Mouse (Mus musculus) brain, embryonic 14.5 days (tissue): ENCODE measurements around the gene Dcun1d4.

ENCODE experiments used
- CTCF ChIP-seq: fragments of 200-500 bp; IDR thresholded peaks from 2 replicates; pipeline ENCODE4 v1.5.1; 2012; ENCODE audit warnings: inconsistent platforms, mild to moderate bottlenecking, moderate library complexity, borderline replicate concordance; ENCODE audit not compliant: insufficient read depth, insufficient read length; ENCODE audit errors: extremely low read depth
- POLR2A ChIP-seq: fragments of 200-500 bp; IDR thresholded peaks from 2 replicates; pipeline ENCODE4 v1.6.1; 2012; ENCODE audit warnings: mild to moderate bottlenecking, inconsistent platforms, borderline replicate concordance; ENCODE audit not compliant: poor library complexity, insufficient read depth, insufficient read length, severe bottlenecking; ENCODE audit errors: extremely low read depth

- TF ChIP-seq CTCF (no peak), POLR2A (no peak)
Measured at GRCm38 (mm10) chr5:73520787-73521186, 40.0 kb downstream of the Dcun1d4 start.
